Mouse (Mus musculus): Measurements from ENCODE around the gene Lrrc41. TPM values are rescaled to one million over a fixed set of nuclear protein-coding genes. Genes with fewer than 3 reads are reported as not detected.

The Lrrc41 gene
- polyA plus RNA-seq, 1 experiment from 2014 or later, result 60.2 TPM

DNA sequence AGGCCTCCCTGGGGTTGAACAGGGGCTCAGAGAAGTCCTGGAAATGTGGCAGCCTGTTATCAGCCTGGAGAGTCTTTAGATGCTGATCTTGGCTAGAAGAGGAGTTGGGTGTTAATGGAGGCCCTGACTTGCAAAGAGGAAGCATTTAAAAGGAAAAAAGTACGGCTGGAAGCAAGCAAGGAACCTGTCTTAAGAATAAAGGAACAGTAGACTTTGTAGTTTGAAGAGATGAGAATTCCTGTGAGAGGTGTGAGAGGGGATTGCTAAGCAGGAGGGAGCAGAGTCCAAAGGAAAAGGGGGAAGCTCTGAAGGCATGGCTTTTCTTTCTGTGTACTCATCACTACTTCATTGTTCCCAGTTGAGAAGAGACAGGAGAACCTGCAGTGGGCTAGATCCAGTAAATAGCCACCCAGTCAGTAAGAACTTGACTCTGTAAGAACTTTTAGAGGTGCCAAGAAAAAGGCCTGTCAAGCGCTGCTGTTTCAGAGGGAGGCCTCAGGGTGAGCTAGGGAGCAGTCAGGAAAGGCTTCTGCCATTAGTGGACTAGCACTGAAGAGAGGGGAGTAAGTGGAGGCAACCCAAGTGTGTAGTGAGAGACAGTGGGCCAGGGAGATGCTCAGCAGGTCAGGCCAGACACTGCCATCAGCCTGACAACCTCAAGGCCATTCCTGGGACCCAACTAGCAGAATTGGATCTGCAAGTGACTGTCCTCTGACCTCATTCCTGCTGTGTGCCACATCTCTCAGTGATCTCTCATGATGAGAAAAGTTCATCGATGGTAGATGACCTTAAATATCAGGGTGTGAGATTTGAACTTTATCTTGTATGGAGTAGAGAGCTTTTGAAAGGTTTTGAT, 2.4 kb downstream of the Lrrc41 start:
- H3K4me2 ChIP-seq, result peak overlapping the region; percentile 88
- H3K27ac ChIP-seq (ENCODE audit: poor library complexity, severe bottlenecking), result peak overlapping the region; percentile 99
- peaks cover 23% of the 10 kb centered on the region for H3K36me3 ChIP-seq
- WGBS, result 40% methylated on average over 3 of the region's 3 CpGs
- H3K9me3 ChIP-seq (replicated peaks), result no peaks in the 10 kb centered on the region
- H3K4me1 ChIP-seq (replicated peaks), result peaks cover 28% of the 10 kb centered on the region
- no peaks in the 10 kb centered on the region for H3K27me3 ChIP-seq (replicated peaks)
- peak overlapping the region; percentile 95 for H3K4me3 ChIP-seq
- H3K9ac ChIP-seq, result peak overlapping the region; percentile 100
- no peak for ATAC-seq (ENCODE audit: insufficient number of reproducible peaks, low FRiP score)

DNA sequence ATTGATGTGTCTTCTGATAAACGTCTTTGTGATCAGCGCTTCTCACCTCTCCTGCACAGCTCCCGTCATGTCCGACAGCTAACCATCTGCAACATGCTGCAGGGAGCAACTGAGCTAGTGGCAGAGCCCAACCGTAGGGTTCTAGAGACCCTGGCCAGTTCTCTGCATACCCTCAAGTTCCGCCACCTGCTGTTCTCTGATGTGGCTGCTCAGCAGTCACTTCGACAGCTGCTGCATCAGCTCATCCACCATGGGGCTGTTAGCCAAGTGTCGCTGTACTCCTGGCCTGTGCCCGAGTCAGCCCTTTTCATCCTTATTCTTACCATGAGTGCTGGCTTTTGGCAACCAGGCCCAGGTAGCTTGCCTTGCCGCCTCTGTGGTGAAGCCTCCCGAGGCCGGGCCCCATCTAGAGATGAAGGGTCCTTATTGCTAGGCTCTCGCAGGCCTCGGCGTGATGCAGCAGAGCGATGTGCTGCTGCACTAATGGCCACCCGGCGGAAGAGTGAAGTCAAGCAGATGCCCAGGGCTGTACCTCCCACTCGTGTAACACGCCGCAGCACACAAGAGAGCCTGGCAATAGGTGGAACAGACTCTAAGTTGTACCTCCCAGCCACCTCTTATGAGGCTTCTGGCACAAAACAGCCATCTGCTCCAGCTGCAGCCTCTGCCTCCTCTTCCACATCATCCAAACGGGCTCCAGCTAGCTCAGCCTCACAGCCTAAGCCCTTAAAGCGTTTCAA, 13.6 kb downstream of the Lrrc41 start:
- no peak overlapping the region for H3K9ac ChIP-seq
- no peak overlapping the region for H3K27ac ChIP-seq (ENCODE audit: poor library complexity, severe bottlenecking)
- no peaks in the 10 kb centered on the region for H3K4me1 ChIP-seq (replicated peaks)
- no peak for ATAC-seq (ENCODE audit: insufficient number of reproducible peaks, low FRiP score)
- H3K27me3 ChIP-seq (replicated peaks), result no peaks in the 10 kb centered on the region
- H3K36me3 ChIP-seq, result peaks cover 86% of the 10 kb centered on the region
- H3K9me3 ChIP-seq (replicated peaks), result no peaks in the 10 kb centered on the region
- 85% methylated on average over 23 of the region's 23 CpGs for WGBS
- H3K4me2 ChIP-seq, result no peak overlapping the region
- no peak overlapping the region for H3K4me3 ChIP-seq

DNA sequence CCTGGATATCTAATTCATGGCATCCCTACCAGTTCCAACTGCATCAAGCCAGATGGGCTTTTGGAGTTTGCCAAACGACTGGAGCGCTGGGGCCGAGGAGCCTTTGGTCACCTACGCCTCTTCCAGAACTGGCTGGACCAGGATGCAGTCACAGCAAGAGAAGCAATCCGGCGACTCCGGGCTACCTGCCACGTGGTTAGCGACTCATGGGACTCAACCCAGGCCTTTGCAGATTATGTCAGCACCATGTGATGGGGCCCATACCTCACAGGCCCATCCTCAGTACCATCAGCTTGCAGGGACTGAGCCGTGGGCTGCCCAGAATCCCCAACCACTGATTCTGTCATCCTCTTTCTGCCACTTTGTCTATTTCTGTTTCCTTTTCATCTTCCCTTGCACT, 21.2 kb downstream of the Lrrc41 start:
- no peak overlapping the region for H3K9ac ChIP-seq
- H3K4me1 ChIP-seq (replicated peaks), result no peaks in the 10 kb centered on the region
- no peak overlapping the region for H3K4me3 ChIP-seq
- H3K4me2 ChIP-seq, result no peak overlapping the region
- H3K9me3 ChIP-seq (replicated peaks), result no peaks in the 10 kb centered on the region
- no peak for ATAC-seq (ENCODE audit: insufficient number of reproducible peaks, low FRiP score)
- H3K27ac ChIP-seq (ENCODE audit: poor library complexity, severe bottlenecking), result no peak overlapping the region
- H3K27me3 ChIP-seq (replicated peaks), result no peaks in the 10 kb centered on the region
- H3K36me3 ChIP-seq, result peaks cover 97% of the 10 kb centered on the region
- WGBS, result 90% methylated on average over 10 of the region's 10 CpGs

DNA sequence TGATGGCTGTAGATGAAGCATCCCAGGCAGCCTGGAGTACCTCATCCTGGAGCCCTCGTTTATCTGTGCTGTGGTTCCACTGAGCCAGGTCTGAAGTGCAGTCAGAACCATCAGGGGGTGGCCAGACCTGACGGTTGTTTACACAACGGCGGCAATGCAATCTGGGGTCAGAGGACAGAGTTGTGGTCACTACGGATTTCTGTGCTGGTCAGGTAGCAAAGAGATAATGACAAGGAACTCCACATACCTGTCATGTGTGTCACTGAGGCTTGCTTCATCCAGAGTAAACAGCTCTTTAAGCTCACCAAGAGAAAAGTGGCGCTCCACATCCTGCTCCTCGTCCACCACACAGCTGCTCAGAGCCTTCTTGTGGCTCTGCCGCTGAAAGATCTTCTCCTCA, 22.1 kb downstream of the Lrrc41 start:
- ATAC-seq (ENCODE audit: insufficient number of reproducible peaks, low FRiP score), result no peak
- Histone ChIP-seq H3K27ac (ENCODE audit: poor library complexity, severe bottlenecking) (no peak overlapping the region), H3K9ac (no peak overlapping the region), H3K9me3 (replicated peaks) (no peaks in the 10 kb centered on the region), H3K36me3 (peaks cover 97% of the 10 kb centered on the region), H3K27me3 (replicated peaks) (no peaks in the 10 kb centered on the region), H3K4me1 (replicated peaks) (no peaks in the 10 kb centered on the region), H3K4me3 (no peak overlapping the region), H3K4me2 (no peak overlapping the region)
- 75% methylated on average over 8 of the region's 8 CpGs for WGBS

DNA sequence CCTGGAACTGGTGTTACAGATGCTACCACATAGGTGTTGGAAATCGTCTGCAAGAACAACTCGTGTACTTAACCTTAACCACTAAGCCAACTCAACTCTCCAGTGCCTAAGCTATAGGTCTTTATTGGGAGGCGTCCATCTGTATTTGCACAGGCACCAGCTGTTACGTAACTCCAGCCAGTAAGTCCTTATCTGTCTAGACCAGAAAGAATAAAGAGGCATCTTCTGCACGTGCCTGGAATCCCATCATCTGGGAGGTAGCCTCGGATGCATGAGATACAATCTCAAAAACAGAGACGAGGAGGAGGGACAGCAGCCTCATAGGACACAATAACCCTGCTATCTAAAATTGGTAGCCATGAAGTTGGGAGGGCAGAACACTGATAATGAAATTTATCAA, 25.9 kb downstream of the Lrrc41 start:
- no peaks in the 10 kb centered on the region for H3K27me3 ChIP-seq (replicated peaks)
- H3K27ac ChIP-seq (ENCODE audit: poor library complexity, severe bottlenecking), result no peak overlapping the region
- 0 out of 2 replicates have a peak, but pooled peaks have one; percentile 45 for ATAC-seq (ENCODE audit: insufficient number of reproducible peaks, low FRiP score)
- no peaks in the 10 kb centered on the region for H3K4me1 ChIP-seq (replicated peaks)
- no peak overlapping the region for H3K4me3 ChIP-seq
- H3K9me3 ChIP-seq (replicated peaks), result no peaks in the 10 kb centered on the region
- WGBS, result 71% methylated on average over 7 of the region's 7 CpGs
- no peak overlapping the region for H3K9ac ChIP-seq
- no peak overlapping the region for H3K4me2 ChIP-seq
- peaks cover 93% of the 10 kb centered on the region for H3K36me3 ChIP-seq

DNA sequence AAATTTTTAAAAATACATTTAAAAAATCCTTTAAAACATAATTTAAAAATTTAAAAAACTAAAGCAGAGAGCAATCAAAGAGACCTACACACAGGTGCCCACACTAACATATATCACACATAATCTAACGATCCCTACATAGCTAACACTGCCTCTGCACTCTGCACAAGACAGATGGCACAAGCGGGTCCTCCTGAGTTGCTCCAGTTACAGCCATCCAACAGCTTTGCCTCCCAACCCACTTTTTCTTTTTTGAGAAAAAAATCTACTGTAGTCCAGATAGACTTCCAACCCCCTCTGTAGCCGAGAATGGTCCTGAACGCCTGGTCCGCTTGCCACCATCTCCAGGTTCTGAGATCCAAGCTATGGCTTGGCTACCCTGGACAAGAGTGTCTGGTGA, 30.2 kb downstream of the Lrrc41 start:
- no peak for ATAC-seq (ENCODE audit: insufficient number of reproducible peaks, low FRiP score)
- Histone ChIP-seq H3K4me2 (no peak overlapping the region), H3K36me3 (peaks cover 64% of the 10 kb centered on the region), H3K9ac (no peak overlapping the region), H3K4me1 (replicated peaks) (no peaks in the 10 kb centered on the region), H3K27me3 (replicated peaks) (no peaks in the 10 kb centered on the region), H3K4me3 (no peak overlapping the region), H3K9me3 (replicated peaks) (no peaks in the 10 kb centered on the region), H3K27ac (ENCODE audit: poor library complexity, severe bottlenecking) (no peak overlapping the region)
- WGBS, result 95% methylated on average over 5 of the region's 5 CpGs

DNA sequence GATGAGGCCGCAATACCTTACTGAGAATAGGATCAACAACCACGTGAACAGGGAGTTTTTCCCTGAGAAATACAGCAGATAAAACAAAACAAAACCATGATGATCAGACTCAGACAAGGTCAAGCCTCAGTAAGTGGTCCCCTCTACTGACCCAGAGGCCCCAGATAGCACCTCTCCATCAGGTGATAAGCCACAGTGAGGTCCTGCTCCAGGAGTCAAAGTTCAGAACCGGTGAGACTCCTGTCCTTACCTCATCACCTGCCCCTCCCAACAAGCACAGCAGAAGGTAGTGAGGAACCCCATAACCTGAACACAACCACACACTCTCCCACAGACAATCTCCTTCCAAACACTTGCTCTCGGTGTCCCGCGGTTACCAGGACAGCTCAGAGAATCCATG, 35.6 kb downstream of the Lrrc41 start:
- no peak for ATAC-seq (ENCODE audit: insufficient number of reproducible peaks, low FRiP score)
- Histone ChIP-seq H3K4me3 (no peak overlapping the region), H3K36me3 (peaks cover 49% of the 10 kb centered on the region), H3K4me1 (replicated peaks) (no peaks in the 10 kb centered on the region), H3K27ac (ENCODE audit: poor library complexity, severe bottlenecking) (no peak overlapping the region), H3K9me3 (replicated peaks) (no peaks in the 10 kb centered on the region), H3K27me3 (replicated peaks) (no peaks in the 10 kb centered on the region), H3K9ac (no peak overlapping the region), H3K4me2 (no peak overlapping the region)
- 83% methylated on average over 6 of the region's 6 CpGs for WGBS

DNA sequence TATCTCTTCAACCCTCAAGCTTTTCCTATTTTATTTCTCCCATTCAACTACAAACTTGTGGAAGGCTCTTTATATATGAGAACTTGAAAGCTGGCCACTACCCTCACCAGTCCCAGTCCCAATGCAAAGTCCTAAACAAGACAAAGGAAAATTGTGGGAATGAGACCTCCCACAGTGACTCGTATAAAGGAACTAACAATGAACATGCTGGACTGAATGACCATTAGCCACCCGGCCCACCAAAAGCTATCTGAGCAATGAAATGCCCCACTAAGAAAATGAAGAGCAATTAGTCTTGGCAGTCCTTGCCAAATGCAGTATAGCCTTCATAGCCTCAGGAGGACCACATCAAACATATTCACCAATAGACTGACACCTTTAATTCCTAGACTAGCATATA, 36.4 kb downstream of the Lrrc41 start:
- H3K9ac ChIP-seq, result no peak overlapping the region
- no peaks in the 10 kb centered on the region for H3K27me3 ChIP-seq (replicated peaks)
- ATAC-seq (ENCODE audit: insufficient number of reproducible peaks, low FRiP score), result no peak
- H3K36me3 ChIP-seq, result peaks cover 48% of the 10 kb centered on the region
- H3K4me1 ChIP-seq (replicated peaks), result no peaks in the 10 kb centered on the region
- no peak overlapping the region for H3K27ac ChIP-seq (ENCODE audit: poor library complexity, severe bottlenecking)
- 89% methylated on average over 2 of the region's 2 CpGs for WGBS
- H3K9me3 ChIP-seq (replicated peaks), result no peaks in the 10 kb centered on the region
- H3K4me2 ChIP-seq, result no peak overlapping the region
- no peak overlapping the region for H3K4me3 ChIP-seq

DNA sequence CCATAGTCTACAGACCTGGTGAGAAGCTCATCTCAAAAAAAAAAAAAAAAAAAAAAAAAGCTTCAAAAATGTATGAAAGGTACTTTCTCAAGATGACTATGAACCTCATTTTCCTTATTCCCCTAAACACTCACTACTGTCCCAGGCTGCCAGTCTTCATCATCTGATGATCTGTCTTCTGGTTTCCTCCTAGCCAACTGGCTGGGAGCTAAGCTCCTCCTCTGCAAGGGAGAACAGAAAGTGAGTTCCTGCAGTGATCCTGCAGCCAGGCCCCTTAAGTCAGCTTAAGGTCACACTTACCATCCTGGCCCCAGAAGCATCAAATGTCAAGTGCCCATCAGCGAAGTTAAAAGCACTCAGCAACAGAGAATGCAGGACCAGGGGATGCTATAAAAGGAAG, 47.7 kb downstream of the Lrrc41 start:
- H3K27ac ChIP-seq (ENCODE audit: poor library complexity, severe bottlenecking), result no peak overlapping the region
- peak overlapping the region; percentile 84 for H3K4me2 ChIP-seq
- H3K4me3 ChIP-seq, result peak overlapping the region; percentile 68
- H3K36me3 ChIP-seq, result peaks cover 22% of the 10 kb centered on the region
- WGBS, result 3% methylated on average over 1 of the region's 1 CpGs
- H3K9ac ChIP-seq, result peak overlapping the region; percentile 67
- no peaks in the 10 kb centered on the region for H3K27me3 ChIP-seq (replicated peaks)
- no peaks in the 10 kb centered on the region for H3K9me3 ChIP-seq (replicated peaks)
- H3K4me1 ChIP-seq (replicated peaks), result peaks cover 14% of the 10 kb centered on the region
- ATAC-seq (ENCODE audit: insufficient number of reproducible peaks, low FRiP score), result no peak

DNA sequence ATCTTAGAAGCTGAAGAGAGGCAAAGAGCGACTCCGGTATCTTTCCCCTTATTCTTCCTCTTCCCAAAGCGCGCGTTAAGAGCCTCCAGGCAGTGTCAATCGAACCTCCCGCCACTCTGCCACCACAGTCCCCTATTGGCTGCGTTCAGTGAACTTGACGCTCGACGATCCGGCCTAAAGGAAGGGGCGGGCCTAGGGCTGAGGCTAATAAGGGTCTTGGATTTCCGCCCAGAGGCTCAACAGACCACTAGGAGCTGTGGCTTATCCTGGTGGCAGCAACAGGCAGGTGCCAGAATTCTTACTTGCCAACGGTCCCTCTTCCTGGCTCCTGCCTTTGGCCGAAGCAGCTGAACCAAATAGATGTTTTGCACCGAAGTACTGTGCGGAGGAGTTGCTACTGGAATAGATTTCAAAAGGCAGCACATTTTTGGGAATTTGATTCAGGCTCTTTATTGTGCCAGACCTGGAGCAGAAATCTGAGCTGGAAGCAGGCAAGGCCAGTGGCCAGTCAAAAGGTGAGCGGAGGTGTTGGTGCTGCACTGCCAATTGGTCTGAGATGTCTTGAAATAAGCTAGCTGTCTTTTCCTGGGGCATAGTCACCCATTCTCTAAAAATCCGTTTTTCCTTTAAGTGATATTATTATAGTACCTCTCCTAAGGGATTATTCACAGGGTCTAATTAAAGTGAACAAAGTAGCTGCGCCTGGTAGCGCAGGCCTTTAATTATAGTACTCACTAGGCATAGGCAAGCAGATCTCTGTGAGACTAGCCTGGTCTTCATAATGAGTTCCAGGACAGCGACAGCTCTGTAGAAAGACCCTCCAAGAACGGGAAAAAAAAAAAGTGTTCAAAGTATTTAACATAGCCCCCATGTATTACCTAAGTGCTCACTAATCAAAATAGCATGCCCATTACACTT, 48.8 kb downstream of the Lrrc41 start, which contains the start of the genes Rad54l and Pomgnt1:
TSS of gene Rad54l (minus strand) at position 89 of the 918 bp plus-strand sequence.
TSS of gene Pomgnt1 (plus strand) at position 239 of the 918 bp plus-strand sequence.
- Histone ChIP-seq H3K4me2 (peak within 1 kb of the TSS; percentile 84), H3K36me3 (peaks cover 15% of the 10 kb centered on the region), H3K4me1 (replicated peaks) (peaks cover 14% of the 10 kb centered on the region), H3K9me3 (replicated peaks) (no peaks in the 10 kb centered on the region), H3K9ac (peak within 1 kb of the TSS; percentile 77), H3K27ac (ENCODE audit: poor library complexity, severe bottlenecking) (peak within 1 kb of the TSS; percentile 65), H3K4me3 (peak within 1 kb of the TSS; percentile 68), H3K27me3 (replicated peaks) (no peaks in the 10 kb centered on the region)
- ATAC-seq (ENCODE audit: insufficient number of reproducible peaks, low FRiP score), result peak; percentile 93
- WGBS, result 6% methylated on average over 24 of the region's 24 CpGs
